Mouse (Mus musculus): Measurements from ENCODE around the gene Ppp1r14a. TPM values are rescaled to one million over a fixed set of nuclear protein-coding genes. Genes with fewer than 3 reads are reported as not detected.

The Ppp1r14a gene
- not detected in 2 replicates for total RNA-seq (2017)

DNA sequence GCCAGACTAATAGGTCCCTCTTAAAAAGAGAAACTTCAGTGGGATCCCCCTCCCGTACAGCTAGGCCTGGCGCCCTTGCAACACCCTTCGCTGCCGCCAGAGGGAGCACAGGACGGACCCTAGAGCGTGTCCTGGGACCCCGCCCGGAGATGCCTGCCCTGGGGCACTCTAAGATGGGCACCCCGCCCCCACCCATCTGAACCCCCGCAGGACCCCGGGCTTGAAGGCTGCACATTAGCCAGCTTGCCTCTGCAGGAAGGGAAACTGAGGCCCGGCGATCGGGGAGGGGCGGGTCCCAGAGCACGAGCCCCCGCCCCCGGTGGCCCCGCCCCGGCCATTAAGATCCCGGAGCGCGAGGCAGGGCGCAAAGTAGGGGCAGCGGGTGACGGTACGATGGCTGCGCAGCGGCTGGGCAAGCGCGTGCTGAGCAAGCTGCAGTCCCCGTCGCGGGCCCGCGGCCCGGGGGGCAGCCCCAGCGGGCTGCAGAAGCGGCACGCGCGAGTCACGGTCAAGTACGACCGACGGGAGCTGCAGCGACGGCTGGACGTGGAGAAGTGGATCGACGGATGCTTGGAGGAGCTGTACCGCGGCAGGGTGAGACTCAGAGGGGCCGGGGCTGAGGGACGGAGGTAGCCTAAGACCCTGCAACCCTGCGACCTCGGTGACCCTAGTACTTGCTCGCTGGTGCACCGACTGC lies at the start of gene Ppp1r14a:
Gene Ppp1r14a (plus strand): TSS at position 367 of the 697 bp plus-strand sequence.
- ATAC-seq (replicated peaks; ENCODE audit: low read depth, poor library complexity, severe bottlenecking): peak; percentile 70

DNA sequence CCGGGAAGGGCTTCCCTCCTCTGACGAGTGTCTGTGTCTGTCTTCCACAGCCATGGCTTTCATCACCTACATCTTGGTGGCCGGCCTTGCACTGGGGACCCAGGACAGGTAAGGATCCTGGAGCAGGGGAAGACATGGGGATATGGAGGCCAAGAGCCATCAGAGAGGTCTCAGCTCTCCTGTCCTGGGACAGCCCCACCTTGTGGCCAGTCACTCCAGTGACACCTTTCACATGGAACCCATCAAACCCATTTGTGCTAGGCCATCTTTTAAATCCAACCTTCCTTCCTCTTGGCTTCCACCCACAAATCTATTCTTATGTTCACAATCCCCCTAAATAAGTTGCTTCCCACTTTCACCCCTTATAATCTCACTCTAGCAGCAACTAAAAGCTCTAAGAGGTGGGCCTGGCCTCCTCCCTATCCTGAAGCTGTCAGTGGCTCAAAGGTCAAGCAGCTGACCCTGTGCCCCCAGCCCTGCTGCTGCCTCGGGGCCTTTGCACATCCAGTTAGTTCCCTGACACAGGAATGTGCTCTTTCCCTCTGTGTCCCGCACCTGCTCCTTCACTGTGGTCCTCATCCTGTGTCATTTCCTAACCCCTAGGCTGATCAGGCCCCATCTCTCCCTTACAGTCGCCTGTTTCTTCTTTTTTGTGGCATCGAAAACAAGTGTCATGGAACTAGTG lies 44.2 kb upstream of the Ppp1r14a start:
- peak; percentile 45; the same call in 1 of the 2 replicates for ATAC-seq (replicated peaks; ENCODE audit: low read depth, poor library complexity, severe bottlenecking)

DNA sequence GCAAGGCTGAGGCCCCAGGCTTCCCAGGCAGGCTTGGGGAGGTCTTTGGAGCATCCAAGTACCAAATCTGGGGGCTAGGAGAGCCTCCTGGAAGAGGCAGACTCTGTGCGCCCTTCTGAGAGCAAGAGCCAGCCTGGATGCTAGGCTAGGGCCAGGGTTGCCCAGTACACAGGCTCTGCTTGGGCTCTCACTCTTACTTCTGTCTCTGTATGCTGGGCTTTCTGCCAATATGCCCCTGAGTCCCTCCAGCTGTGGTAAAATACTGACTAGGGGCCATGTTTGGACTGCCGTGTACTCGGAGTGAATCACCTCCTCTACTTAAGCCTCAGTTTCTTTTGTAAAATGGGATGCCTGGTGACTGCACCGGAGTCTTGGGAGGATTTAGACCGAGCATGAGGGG lies 43.1 kb upstream of the Ppp1r14a start:
- no peak for ATAC-seq (replicated peaks; ENCODE audit: low read depth, poor library complexity, severe bottlenecking)

DNA sequence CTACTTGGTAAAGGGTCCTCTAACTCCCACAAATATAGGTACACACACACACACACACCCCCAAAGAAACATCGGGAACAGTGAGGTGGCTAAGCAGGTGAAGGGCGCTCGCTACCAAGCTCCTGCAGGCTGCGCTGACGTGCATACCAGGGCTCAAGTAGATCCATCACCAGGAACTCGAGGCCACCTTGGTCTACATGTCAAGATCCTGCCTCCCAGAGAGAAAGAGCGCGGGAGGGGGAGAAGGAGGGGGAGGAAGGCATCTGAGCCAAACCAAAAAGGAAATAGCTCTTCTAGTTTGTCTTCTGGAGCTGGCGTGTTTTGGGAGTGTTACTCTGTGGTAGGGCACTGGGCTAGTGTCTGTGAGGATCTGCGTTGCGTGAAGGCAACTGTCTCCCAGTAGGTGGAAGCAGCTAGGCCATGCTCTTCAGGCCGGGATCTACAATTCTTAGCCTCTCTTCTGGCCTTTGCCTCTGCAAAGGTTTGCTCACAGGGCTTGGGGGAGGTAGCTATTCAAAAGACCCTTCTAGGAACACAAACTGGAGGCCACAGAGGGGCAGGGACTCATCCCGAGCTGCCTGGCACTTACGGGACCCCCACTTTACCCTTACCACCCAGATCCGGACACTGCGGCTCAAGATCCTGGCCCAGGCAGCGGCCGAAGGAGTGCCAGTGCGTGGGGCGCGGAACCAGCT lies 42.3 kb upstream of the Ppp1r14a start:
- ATAC-seq (replicated peaks; ENCODE audit: low read depth, poor library complexity, severe bottlenecking): no peak

DNA sequence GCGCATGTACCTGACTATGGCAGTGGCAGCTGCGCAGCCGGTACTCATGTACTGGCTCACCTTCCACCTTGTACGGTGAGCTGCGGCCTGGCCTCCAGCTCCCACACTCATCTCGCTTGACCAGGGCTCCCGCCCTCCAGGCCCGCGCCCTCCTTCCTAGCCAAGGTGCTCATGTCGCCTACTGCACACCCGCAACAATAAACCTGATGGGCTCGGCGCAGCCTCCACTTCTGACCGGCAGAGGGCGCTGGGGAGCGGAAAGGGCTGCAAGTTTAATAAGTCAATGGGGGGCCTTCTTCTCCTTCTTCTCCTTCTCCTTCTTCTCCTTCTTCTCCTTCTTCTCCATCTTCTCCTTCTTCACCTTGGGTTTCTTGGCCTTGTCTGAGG lies 41.8 kb upstream of the Ppp1r14a start:
- peak; percentile 72 for ATAC-seq (replicated peaks; ENCODE audit: low read depth, poor library complexity, severe bottlenecking)

DNA sequence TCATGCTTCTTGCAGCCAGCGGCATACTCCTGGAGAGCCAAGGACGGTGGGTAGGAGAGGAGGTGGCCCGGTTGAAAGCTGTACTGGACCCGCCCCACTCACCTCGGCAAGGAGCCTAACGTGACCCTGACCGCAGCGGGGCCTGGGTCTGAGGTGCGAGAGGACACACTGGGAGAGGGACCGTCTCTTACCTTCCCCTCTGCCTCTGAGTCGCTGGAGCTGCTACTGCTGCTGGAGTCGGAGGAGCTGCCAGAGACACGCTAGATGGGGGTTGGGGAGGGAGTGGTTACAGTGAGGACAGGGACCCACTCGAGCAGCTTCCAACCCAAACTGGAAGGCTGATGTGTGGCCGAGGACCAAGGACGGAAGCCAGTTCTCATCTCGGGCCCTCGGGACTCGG lies 41.4 kb upstream of the Ppp1r14a start:
- ATAC-seq (replicated peaks; ENCODE audit: low read depth, poor library complexity, severe bottlenecking): no peak

DNA sequence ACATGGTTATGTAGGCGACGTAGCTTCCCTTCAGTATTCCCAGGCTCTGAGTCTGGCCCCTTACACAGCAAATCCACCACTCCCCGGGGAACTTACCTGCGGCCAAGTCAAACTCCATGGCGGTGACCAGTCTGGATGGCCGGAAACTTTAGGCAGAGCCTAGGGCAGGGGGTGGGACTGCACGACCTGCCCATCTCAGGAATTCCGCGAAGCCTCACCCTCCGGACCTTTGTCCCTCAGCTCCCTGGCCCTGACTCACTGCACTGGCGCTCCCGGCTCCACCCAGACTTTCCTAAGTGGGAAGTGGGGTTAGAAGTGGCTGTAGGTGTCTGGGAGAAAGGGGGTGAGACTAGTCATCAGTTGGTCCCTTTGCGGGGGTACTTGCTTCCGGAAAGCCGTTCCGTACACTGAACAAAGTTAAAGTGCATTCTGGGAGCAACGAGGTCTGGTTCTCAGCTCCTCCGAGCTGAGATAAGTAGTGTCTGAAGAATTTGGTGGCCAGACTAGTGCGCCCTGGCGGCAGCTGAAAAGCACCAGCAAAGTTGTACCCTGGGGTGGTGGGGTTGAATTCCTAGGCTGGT lies 40.8 kb upstream of the Ppp1r14a start, which contains the start of gene 2200002D01Rik:
Gene 2200002D01Rik (minus strand): TSS at position 206 of the 581 bp plus-strand sequence.
- peak; percentile 34 for ATAC-seq (replicated peaks; ENCODE audit: low read depth, poor library complexity, severe bottlenecking)

DNA sequence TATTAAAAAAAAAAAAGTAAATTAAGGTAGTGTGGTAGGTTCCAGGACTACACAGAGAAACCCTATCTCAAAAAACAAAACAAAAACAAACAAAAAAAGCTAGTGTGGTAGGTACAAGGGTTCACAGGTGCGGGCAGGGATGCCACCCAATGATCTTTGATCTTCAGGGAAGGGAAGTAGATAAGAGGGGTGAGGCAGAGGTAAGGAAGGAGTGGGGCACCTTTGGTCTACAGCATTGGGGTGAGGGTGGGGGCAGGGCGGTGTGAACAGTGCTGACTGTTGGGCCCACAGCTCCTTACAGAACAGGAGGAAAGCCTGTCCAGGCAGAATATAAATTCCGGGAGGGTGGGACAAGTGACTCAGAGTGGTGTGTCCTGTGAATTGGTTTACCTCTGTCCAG lies 37.9 kb upstream of the Ppp1r14a start:
- ATAC-seq (replicated peaks; ENCODE audit: low read depth, poor library complexity, severe bottlenecking): no peak

DNA sequence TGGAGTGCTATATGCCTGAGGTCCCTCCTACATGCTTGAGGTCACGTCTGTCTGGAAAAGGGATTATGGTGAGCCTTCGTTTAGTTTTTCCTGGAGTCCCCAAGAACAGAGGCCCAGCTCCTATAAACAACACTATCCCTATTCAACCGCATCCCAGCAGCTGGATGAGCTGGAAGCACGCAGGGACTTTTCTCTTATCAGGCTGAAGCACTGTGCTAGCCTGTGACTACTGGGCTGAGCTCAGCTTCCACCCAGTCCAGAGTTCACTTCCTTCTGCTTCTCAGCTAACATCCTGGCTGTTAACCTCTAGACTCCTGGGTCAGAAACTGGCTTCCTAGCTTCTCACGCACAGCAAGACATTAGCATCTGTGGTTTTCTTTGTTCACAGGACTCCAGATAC lies 35.3 kb upstream of the Ppp1r14a start:
- peak; percentile 52; the same call in 1 of the 2 replicates for ATAC-seq (replicated peaks; ENCODE audit: low read depth, poor library complexity, severe bottlenecking)

DNA sequence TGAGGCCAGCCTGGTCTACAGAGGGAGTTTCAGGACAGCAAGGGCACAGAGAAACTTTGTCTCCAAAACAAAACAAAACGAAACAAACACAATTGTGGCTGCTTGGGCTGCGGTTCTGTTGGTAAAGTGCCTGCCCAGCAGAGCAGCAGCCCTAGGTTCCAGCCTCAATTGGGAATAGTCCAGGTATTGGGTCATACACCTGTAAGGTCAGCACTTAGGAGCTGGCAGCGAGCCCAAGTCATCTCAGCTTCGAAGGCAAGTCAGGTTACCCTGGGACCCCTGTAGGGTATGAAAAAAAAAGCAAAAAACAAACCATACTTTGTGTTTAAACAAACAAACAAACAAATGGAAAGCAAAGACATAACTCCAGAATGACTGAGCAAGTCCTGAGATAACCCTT lies 33.2 kb upstream of the Ppp1r14a start:
- no peak for ATAC-seq (replicated peaks; ENCODE audit: low read depth, poor library complexity, severe bottlenecking)

DNA sequence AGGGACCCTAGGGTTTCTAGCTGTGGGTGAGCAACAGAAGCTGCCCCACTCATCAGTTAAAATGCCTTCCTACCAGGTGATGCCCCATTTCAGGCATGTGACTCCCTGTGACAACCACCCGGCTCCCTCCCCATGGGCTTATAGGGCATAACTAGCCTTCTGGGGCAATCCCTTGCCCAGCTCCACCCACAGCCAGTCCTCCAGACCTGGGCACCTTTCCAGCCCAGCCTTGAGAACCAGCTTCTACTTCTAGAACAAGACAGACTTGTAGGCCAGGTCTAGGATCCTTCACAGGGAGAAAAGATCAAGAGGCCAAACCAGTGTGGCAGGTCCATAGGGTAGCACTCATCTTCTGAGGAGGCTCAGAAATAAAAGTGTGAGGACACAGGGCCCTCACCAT lies 31.7 kb upstream of the Ppp1r14a start:
- ATAC-seq (replicated peaks; ENCODE audit: low read depth, poor library complexity, severe bottlenecking): no peak

DNA sequence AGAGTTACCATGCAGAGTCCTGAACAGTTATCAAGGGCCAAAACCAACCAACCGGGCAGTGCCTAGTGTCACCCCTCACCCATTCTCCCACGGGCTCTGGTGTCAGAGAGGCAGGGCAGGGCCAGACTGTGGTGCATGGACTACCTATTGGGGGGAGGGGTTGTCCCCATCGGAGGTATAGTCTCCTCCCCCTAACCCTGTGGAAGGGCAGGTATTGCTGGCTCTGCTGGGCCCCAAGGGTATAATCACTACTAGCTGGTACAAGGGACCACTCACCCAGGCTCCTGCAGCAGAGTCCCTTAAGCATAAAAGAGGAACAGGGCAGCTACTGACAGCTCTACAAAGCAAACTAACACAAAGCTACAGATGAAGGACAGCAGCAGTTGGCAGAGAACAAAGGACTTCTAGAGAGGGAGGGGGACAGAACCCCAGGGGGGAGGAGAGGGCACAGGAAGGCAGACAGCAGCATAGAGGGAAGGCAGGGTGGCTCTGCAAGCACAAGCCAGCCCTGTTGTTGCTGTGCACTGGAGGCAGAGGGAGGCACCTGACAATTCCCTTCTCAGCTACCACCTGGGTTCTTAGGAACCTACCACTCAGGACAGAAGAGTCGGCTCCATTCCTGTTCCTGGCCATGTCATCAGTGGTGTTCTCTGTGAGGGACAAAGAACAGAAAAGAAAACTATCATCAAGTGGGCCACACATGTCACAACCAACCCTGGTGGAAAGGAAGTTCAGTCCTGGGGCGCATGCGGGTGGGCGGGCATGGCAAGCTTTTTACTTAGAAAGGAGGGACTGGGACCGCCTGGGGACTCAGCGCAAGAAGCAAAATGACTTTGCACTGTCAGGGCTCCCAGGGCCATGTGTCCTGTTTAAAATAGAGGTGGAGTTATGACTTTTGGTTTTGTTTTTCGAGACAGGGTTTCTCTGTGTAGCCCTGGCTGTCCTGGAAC lies 29.1 kb upstream of the Ppp1r14a start:
- no peak for ATAC-seq (replicated peaks; ENCODE audit: low read depth, poor library complexity, severe bottlenecking)

DNA sequence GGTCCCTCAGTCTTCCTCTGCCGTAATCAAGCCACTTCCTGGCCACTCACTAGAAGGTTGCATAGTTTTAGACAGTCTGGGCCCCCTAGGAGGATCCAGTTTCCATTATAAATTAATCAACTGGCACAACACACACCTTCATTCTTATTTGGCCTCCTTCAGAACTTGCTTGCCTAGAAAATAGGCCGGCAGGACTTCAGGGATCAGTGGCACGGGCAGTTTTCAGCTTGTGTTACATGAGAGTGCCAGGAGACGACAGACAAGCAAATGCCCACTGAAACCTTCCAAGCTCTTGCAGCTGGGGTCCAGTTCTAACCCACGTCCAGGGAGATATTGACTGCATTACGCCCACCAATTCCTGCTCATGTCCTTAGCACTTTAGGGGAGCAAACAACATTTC lies 27.0 kb upstream of the Ppp1r14a start:
- no peak for ATAC-seq (replicated peaks; ENCODE audit: low read depth, poor library complexity, severe bottlenecking)

DNA sequence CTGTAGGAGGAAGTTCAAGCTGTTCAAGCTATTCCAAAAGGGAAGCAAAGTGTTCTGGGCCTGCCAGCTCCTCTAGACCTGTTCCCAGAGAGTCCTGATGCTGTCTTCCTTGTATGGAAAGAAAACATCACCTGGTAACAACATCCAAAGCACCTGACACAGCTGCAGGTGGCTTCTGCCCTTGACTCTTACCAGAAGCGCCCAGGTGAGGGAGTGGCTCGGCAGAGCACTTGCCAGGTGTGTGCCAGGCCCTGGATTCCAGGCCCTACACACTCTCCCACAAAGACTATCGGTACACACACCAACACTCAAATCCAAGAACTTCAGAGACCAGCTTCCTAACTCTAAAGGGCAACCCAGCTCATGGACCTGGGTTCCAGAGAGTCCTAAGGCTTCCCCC lies 25.3 kb upstream of the Ppp1r14a start:
- ATAC-seq (replicated peaks; ENCODE audit: low read depth, poor library complexity, severe bottlenecking): no peak

DNA sequence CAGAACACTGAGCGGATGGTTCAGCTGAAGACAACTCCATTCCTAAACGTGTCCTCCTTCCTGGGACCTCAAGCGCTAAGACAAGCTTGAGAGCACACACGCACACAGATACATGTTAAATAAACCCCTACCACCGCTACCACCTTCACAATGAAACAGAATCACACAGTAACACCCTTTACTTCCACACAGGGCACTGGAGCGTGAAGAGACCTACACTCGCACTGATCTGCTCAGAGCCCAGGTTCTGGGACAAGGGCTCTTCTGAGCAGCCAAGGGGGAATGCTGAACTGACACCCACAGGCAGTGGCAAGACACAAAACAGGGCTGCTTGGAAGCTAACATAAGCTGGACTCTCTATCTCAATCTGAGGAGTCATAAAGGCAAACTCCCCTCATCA lies 23.5 kb upstream of the Ppp1r14a start:
- ATAC-seq (replicated peaks; ENCODE audit: low read depth, poor library complexity, severe bottlenecking): no peak

DNA sequence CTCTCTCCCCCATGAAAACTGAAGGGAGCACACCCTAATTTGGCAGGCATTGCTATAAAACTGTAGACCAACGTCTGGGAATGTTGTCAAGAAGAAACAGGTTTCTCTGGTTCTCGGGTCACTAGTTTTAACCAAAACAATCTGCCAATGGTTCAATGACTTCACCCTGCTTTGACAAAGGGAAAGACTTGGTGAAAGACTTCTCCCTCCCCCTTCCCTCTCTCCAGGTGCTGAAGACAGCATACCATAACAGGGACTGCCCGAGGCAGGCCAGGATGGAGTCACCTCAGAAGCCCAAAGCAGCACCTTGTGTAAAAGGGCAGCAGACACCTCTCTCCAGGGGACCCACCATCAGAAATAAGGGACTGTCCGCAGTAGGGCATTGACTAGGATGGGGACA lies 22.2 kb upstream of the Ppp1r14a start:
- ATAC-seq (replicated peaks; ENCODE audit: low read depth, poor library complexity, severe bottlenecking): no peak

DNA sequence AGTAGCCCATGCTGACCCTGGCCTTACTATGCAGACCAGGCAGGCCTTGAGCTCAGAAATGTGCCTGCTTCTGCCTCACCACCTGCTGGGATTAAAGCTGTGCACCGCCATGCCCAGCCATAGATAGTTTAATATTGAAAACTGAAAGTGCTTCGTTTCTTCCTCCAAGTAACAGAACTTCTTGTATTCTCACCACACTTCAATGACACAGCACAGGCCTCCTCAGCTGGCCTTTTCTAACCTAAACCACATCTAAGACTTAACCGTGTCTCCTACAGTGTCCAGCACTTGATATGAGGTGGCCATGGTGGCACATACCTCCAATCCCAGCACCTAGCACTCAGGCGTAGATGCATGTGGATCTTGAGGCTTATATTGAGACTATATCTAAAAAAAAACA lies 18.7 kb upstream of the Ppp1r14a start:
- peak; percentile 32; the same call in 1 of the 2 replicates for ATAC-seq (replicated peaks; ENCODE audit: low read depth, poor library complexity, severe bottlenecking)

DNA sequence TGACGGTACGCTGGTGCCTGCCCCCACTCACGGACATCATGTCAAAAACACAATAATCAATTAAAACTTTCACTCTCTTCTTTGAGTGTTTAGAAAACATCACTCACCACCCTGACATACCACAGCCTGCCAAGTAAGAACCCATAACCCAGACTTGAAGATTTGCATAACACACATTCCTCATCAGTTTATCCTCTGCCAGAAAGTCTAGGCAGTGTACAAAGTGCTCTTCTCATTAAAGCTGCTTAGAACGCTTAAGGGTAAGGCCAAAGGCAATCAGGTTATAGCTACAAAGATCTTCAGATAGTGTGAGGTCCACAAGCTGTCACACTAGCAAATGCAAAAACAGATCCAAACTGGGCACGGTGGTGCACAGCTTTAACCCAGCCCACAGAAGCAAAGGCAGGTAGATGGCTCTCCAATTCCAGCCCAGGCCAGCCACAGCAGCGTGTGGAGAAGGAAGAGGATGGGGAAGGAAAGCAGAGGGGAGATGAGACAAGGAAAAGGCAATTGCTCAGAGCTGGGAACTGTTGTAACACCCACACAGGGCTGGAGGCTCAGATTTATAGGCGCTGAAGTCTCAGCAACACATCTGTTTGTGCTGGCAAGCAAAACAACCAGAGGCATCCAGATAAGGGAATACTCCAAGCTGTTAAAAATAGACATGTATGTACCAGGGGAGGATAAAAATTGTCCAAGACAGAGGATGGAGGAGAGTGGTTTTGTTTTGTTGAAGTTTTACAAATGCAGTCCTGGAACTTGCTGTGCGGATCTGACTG lies 17.2 kb upstream of the Ppp1r14a start:
- ATAC-seq (replicated peaks; ENCODE audit: low read depth, poor library complexity, severe bottlenecking): no peak

DNA sequence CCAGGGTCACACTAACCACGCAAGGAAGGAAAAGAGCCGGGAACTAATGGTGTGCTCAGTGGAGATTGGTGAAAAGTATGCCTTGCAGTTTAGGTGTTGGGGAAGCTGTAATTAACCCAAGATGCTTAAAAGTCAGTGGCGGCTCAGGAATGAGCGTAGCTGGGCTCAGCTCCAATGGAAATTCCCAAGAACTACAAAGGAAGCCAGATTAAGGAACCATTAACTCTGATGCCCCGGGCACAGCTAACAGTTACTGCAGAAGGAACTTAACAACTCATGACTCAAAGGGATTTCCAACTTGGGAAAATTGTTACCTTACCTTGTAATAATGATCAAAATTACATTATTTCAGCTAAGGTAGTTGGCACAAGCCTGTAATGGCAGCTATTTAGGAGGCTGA lies 12.4 kb upstream of the Ppp1r14a start:
- no peak for ATAC-seq (replicated peaks; ENCODE audit: low read depth, poor library complexity, severe bottlenecking)

Data from common myeloid progenitor, adult 5-6 weeks (primary cell).